Mouse (Mus musculus): ENCODE measurements around the gene Six4.

GRCm38 (mm10) chr12:73050305-73050704 is 63.0 kb downstream of the Six4 start:
- no peak for TF ChIP-seq CTCF (IDR thresholded peaks at IDR 0.05; ENCODE audit: borderline replicate concordance, control insufficient read depth, extremely low read depth, insufficient read depth, low read length, poor library complexity)
- TF ChIP-seq POLR2A (IDR thresholded peaks at IDR 0.05; ENCODE audit: control insufficient read depth, extremely low read depth, insufficient read depth, low read length, poor library complexity) = no peak
